Mouse (Mus musculus) stomach, postnatal 0 days (tissue): ENCODE data around the gene Rnf41. TPM values are rescaled to one million over a fixed set of nuclear protein-coding genes. Genes with fewer than 3 reads are reported as not detected.

Source experiments
- ATAC-seq: fragments of 200-750 bp; cut with Nextera tagmentation; 2 replicates; pipeline ENCODE4 v1.8.0; 2017; ENCODE audit not compliant: low FRiP score, low TSS enrichment
- DNase-seq: peaks from one replicate; pipeline ENCODE4 v3.0.0-alpha.2; 2016; ENCODE audit warnings: low spot score
- H3K27ac ChIP-seq: fragments of 300-500 bp; sonication (generic); replicated peaks from 2 replicates; pipeline ENCODE4 v1.5.1; 2014; ENCODE audit warnings: mild to moderate bottlenecking, control low read depth
- H3K27me3 ChIP-seq: fragments of 300-500 bp; sonication (generic); 2 replicates; pipeline ENCODE4 v1.6.1; 2014; ENCODE audit warnings: low read length; ENCODE audit not compliant: control insufficient read depth, insufficient read depth
- H3K36me3 ChIP-seq: fragments of 300-500 bp; sonication (generic); 2 replicates; pipeline ENCODE4 v1.6.1; 2014; ENCODE audit warnings: low read length, mixed read lengths; ENCODE audit not compliant: control insufficient read depth, insufficient read depth
- H3K4me1 ChIP-seq: fragments of 300-500 bp; sonication (generic); replicated peaks from 2 replicates; pipeline ENCODE4 v1.6.1; 2014; ENCODE audit warnings: antibody characterized with exemption; ENCODE audit not compliant: control insufficient read depth, insufficient read depth
- H3K4me2 ChIP-seq: fragments of 300-500 bp; sonication (generic); replicated peaks from 2 replicates; pipeline ENCODE4 v1.6.1; 2014; ENCODE audit warnings: low read depth, mild to moderate bottlenecking, control low read depth, moderate library complexity
- H3K4me3 ChIP-seq: fragments of 300-500 bp; sonication (generic); 2 replicates; pipeline ENCODE4 v1.5.1; 2014; ENCODE audit warnings: low read depth, low read length, control low read depth
- H3K9ac ChIP-seq: fragments of 300-500 bp; sonication (generic); 2 replicates; pipeline ENCODE4 v1.6.1; 2014; ENCODE audit warnings: mild to moderate bottlenecking, low read length, control low read depth, mixed read lengths
- H3K9me3 ChIP-seq: fragments of 300-500 bp; sonication (generic); 2 replicates; pipeline ENCODE4 v1.6.1; 2016; ENCODE audit warnings: low read length; ENCODE audit not compliant: control insufficient read depth
- CTCF ChIP-seq: IDR thresholded peaks from 2 replicates; pipeline ENCODE4 v1.5.1; 2016; ENCODE audit warnings: antibody characterized with exemption, low read depth, mild to moderate bottlenecking, moderate library complexity
- EP300 ChIP-seq: optimal IDR thresholded peaks from 2 replicates; pipeline ENCODE3; 2016; ENCODE audit warnings: antibody characterized with exemption
- WGBS: fragments of 180-500 bp; shearing (Covaris S2); extraction: QIAGEN DNeasy Blood & Tissue Kit; methylation state at CpG from one replicate; pipeline ENCODE4 v1.1.7; 2014; 5-methylcytosine and 5-hydroxymethylcytosine counted together
- microRNA-seq: library from miRNA; unstranded; fragments of <30 nt; microRNA quantifications from one replicate; pipeline ENCODE4, GENCODE M21; 2016
- polyA plus RNA-seq: library from polyadenylated mRNA; unstranded; fragments of >200 nt; fragmentation: Nextera tagmentation; extraction: Ambion mirVana; gene quantifications from 2 replicates; pipeline ENCODE4 v1.2.1, GENCODE M21; 2015

The Rnf41 gene
- polyA plus RNA-seq, 1 experiment from 2014 or later: 18.9 TPM

DNA sequence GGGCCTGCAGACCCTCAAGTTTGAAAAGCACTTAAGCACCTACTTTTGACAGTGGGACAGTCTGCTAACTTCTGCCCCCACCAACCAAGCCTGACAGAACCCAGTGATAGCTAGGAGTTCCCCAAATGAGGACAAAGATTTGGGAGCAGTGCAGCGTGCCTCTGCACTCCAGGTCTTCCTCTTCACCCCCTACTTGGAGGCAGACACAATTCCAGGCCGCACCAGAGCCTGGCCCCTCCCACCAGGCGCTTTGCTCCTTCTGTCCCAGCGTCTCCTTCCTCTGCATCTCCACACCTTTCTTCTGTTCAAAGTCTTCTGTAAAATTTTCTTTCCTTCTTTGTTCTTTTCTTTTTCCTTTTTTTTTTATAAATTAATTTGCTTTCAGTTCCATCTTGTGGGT, 78.3 kb downstream of the Rnf41 start:
- no peak for TF ChIP-seq CTCF
- peak; percentile 23 for TF ChIP-seq EP300

DNA sequence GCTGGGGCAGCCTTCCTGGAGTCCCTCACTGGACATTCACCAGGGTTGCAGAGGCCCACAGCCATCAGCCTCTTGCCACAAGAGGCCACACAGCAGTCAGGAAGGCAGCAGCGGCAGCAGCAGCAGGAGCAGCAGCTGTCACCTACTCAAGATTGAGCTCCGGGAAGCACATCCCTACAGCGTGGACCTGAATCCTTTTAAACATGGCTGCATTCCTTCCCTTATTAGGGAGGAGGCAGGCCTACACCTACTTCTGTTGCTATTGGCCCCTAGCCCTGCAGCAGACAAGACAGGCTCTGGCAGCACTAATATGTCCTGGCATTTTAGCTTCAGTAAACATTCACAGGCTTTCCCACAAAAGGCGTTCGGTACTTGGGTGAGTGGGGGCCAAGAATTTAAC, 78.8 kb downstream of the Rnf41 start:
- WGBS: 17% methylated on average over 5 of the region's 5 CpGs
- Histone ChIP-seq H3K36me3 (peaks cover 34% of the 10 kb centered on the region), H3K4me1 (peaks cover 4% of the 10 kb centered on the region; the same call in 1 of the 2 replicates), H3K4me3 (peak overlapping the region; percentile 12; the same call in 1 of the 2 replicates), H3K9ac (peak overlapping the region; percentile 43; the same call in 1 of the 2 replicates), H3K4me2 (peak overlapping the region; percentile 31), H3K9me3 (no peaks in the 10 kb centered on the region), H3K27ac (peak overlapping the region; percentile 99), H3K27me3 (no peaks in the 10 kb centered on the region)
- DNase-seq (no peak), ATAC-seq (no peak)
- no peak for TF ChIP-seq CTCF
- TF ChIP-seq EP300: no peak

More for the DNA sequence above, 78.3 kb downstream of the Rnf41 start:
- H3K9ac ChIP-seq: peak overlapping the region; percentile 43
- DNase-seq: no peak
- H3K27me3 ChIP-seq: no peaks in the 10 kb centered on the region
- H3K4me1 ChIP-seq: peaks cover 4% of the 10 kb centered on the region; the same call in 1 of the 2 replicates
- peak overlapping the region; percentile 99 for H3K27ac ChIP-seq
- H3K36me3 ChIP-seq: peaks cover 34% of the 10 kb centered on the region
- no peak for ATAC-seq
- peak overlapping the region; percentile 31 for H3K4me2 ChIP-seq
- WGBS: 37% methylated on average over 4 of the region's 4 CpGs
- no peaks in the 10 kb centered on the region for H3K9me3 ChIP-seq
- H3K4me3 ChIP-seq: peak overlapping the region; percentile 12; the same call in 1 of the 2 replicates

GRCm38 (mm10) chr10:128490912-128491311, 79.5 kb downstream of the Rnf41 start:
- 23% methylated on average over 5 of the region's 5 CpGs for WGBS
- peaks cover 29% of the 10 kb centered on the region for H3K36me3 ChIP-seq
- no peak for TF ChIP-seq CTCF
- TF ChIP-seq EP300: no peak

More at GRCm38 (mm10) chr10:128490912-128491311, 79.5 kb downstream of the Rnf41 start:
- no peak for ATAC-seq
- DNase-seq: no peak
- Histone ChIP-seq H3K9me3 (no peaks in the 10 kb centered on the region), H3K4me3 (peak overlapping the region; percentile 84), H3K27me3 (no peaks in the 10 kb centered on the region), H3K4me2 (peak overlapping the region; percentile 85), H3K4me1 (peaks cover 4% of the 10 kb centered on the region; the same call in 1 of the 2 replicates), H3K27ac (peak overlapping the region; percentile 99), H3K9ac (peak overlapping the region; percentile 59)

Small RNAs within 50 kb of the gene (microRNA-seq; reads per million reads assigned to microRNA genes)
- gene Gm25361: not detected
- not detected for gene Gm26308
- gene Mir6914: not detected
- not detected for gene Mir6915
- gene Mir8105: not detected

Other genes with a start within 250 kb of the Rnf41 start
- 15.5 and 17.0 TPM in 2 replicates for gene Rbms2, start 231.4 kb upstream of the Rnf41 start, polyA plus RNA-seq
- gene Gls2, start 217.2 kb upstream of the Rnf41 start, polyA plus RNA-seq: 0.53 and 0.64 TPM in 2 replicates
- gene Spryd4, start 199.8 kb upstream of the Rnf41 start, polyA plus RNA-seq: 25.6 and 26.1 TPM in 2 replicates
- gene Mip, start 185.8 kb upstream of the Rnf41 start, polyA plus RNA-seq: not detected in 2 replicates
- gene Timeless, start 179.6 kb upstream of the Rnf41 start, polyA plus RNA-seq: 8.9 and 10.5 TPM in 2 replicates
- 0.13 TPM in 1 of 2 replicates, not detected in the other for gene Apon, start 157.6 kb upstream of the Rnf41 start, polyA plus RNA-seq
- 1.1 and 2.5 TPM in 2 replicates for gene Apof, start 143.0 kb upstream of the Rnf41 start, polyA plus RNA-seq
- gene Stat2, start 141.1 kb upstream of the Rnf41 start, polyA plus RNA-seq: 7.8 and 8.6 TPM in 2 replicates
- gene Il23a, start 112.9 kb upstream of the Rnf41 start, polyA plus RNA-seq: 0.33 and 0.35 TPM in 2 replicates
- gene Pan2, start 108.3 kb upstream of the Rnf41 start, polyA plus RNA-seq: 12.6 and 14.1 TPM in 2 replicates
- gene Cnpy2, start 89.2 kb upstream of the Rnf41 start, polyA plus RNA-seq: 214 and 218 TPM in 2 replicates
- 152 and 158 TPM in 2 replicates for gene Cs, start 73.9 kb upstream of the Rnf41 start, polyA plus RNA-seq
- gene Coq10a, start 42.7 kb upstream of the Rnf41 start, polyA plus RNA-seq: 12.9 and 13.8 TPM in 2 replicates
- gene Ankrd52, start 34.5 kb upstream of the Rnf41 start, polyA plus RNA-seq: 2.9 and 4.3 TPM in 2 replicates
- gene Slc39a5, start 10.4 kb upstream of the Rnf41 start, polyA plus RNA-seq: 0.75 and 0.76 TPM in 2 replicates
- gene Nabp2, start 165 bp upstream of the Rnf41 start, polyA plus RNA-seq: 53.5 and 54.4 TPM in 2 replicates
- gene Smarcc2, start 47.6 kb downstream of the Rnf41 start, polyA plus RNA-seq: 21.4 and 26.6 TPM in 2 replicates
- 2,935 and 3,187 TPM in 2 replicates for gene Myl6, start 82.5 kb downstream of the Rnf41 start, polyA plus RNA-seq
- gene Myl6b, start 87.0 kb downstream of the Rnf41 start, polyA plus RNA-seq: 2.2 and 2.6 TPM in 2 replicates
- gene Esyt1, start 114.2 kb downstream of the Rnf41 start, polyA plus RNA-seq: 15.0 and 15.1 TPM in 2 replicates
- gene Zc3h10, start 136.1 kb downstream of the Rnf41 start, polyA plus RNA-seq: 7.8 and 8.5 TPM in 2 replicates
- gene Rpl41, start 137.6 kb downstream of the Rnf41 start, polyA plus RNA-seq: 3,550 and 3,693 TPM in 2 replicates
- 131 and 135 TPM in 2 replicates for gene Pa2g4, start 154.3 kb downstream of the Rnf41 start, polyA plus RNA-seq
- 18.6 and 18.9 TPM in 2 replicates for gene Erbb3, start 178.0 kb downstream of the Rnf41 start, polyA plus RNA-seq
- 781 and 811 TPM in 2 replicates for gene Rps26, start 215.1 kb downstream of the Rnf41 start, polyA plus RNA-seq
- gene Ikzf4, start 234.3 kb downstream of the Rnf41 start, polyA plus RNA-seq: 1.6 and 1.7 TPM in 2 replicates